Mouse (Mus musculus): ENCODE results near the gene Trappc3.
A peak's percentile ranks its signal among the peaks of the same experiment; 100 is the strongest.

The Trappc3 gene

GRCm38 (mm10) chr4:126278961-126279360 is 16.8 kb downstream of the Trappc3 start:
- no peak for DNase-seq

- DNase-seq = no peak
These were observed 19.6 kb downstream of the Trappc3 start for GRCm38 (mm10) chr4:126281706-126282105.

- no peak for DNase-seq
These were observed 21.5 kb downstream of the Trappc3 start for GRCm38 (mm10) chr4:126283582-126283981.

GRCm38 (mm10) chr4:126286492-126286891 is 24.4 kb downstream of the Trappc3 start, which contains the start of gene Col8a2:
Col8a2 (plus strand) TSS chr4:126286793.
- DNase-seq = no peak

- DNase-seq = no peak
These were observed 25.3 kb downstream of the Trappc3 start for GRCm38 (mm10) chr4:126287302-126287995.

- DNase-seq = no peak
These were observed 26.1 kb downstream of the Trappc3 start for GRCm38 (mm10) chr4:126288085-126288666.

- DNase-seq = no peak
These were observed 28.2 kb downstream of the Trappc3 start for GRCm38 (mm10) chr4:126290314-126290713.

GRCm38 (mm10) chr4:126291196-126291595 is 29.1 kb downstream of the Trappc3 start:
- DNase-seq = no peak

- no peak for DNase-seq
These were observed 33.0 kb downstream of the Trappc3 start for GRCm38 (mm10) chr4:126295152-126295551.

- no peak for DNase-seq
These were observed 33.8 kb downstream of the Trappc3 start for GRCm38 (mm10) chr4:126295937-126296336.

- peak; percentile 76 to 80 for DNase-seq
These were observed 34.5 kb downstream of the Trappc3 start for GRCm38 (mm10) chr4:126296617-126297101.

GRCm38 (mm10) chr4:126300916-126301583 is 38.9 kb downstream of the Trappc3 start:
- DNase-seq = no peak

- peak; percentile 56 to 69 for DNase-seq
These were observed 39.6 kb downstream of the Trappc3 start for GRCm38 (mm10) chr4:126301584-126302309.

- no peak for DNase-seq
These were observed 41.8 kb downstream of the Trappc3 start for GRCm38 (mm10) chr4:126303877-126304276.

- no peak for DNase-seq
These were observed 43.3 kb downstream of the Trappc3 start for GRCm38 (mm10) chr4:126305428-126305827.

GRCm38 (mm10) chr4:126306058-126306457 is 43.9 kb downstream of the Trappc3 start:
- no peak for DNase-seq

- DNase-seq = no peak
These were observed 44.7 kb downstream of the Trappc3 start for GRCm38 (mm10) chr4:126306827-126307226.

GRCm38 (mm10) chr4:126309211-126309921 is 47.2 kb downstream of the Trappc3 start:
- peak; percentile 47 to 61 for DNase-seq

GRCm38 (mm10) chr4:126309922-126310309 is 47.8 kb downstream of the Trappc3 start:
- DNase-seq = peak; percentile 92 to 96

GRCm38 (mm10) chr4:126310344-126310743 is 48.2 kb downstream of the Trappc3 start:
- DNase-seq = no peak

GRCm38 (mm10) chr4:126311566-126312200 is 49.6 kb downstream of the Trappc3 start:
- no peak for DNase-seq

- no peak for DNase-seq
These were observed 51.1 kb downstream of the Trappc3 start for GRCm38 (mm10) chr4:126313202-126313601.

All from cerebellum, adult 18-20 months (tissue).